Mouse (Mus musculus): Measurements from ENCODE around the gene Carmil1.

GRCm38 (mm10) chr13:24244613-24245012, 36.0 kb downstream of the Carmil1 start:
- no peak for TF ChIP-seq E2F4 (IDR thresholded peaks at IDR 0.05; ENCODE audit: insufficient read depth)
- no peak for TF ChIP-seq POLR2A (IDR thresholded peaks at IDR 0.05; ENCODE audit: insufficient read length, low read depth)
- TF ChIP-seq MAX (IDR thresholded peaks at IDR 0.05; ENCODE audit: low read depth), result no peak

Measured in myocyte (in vitro differentiated cells).